Mouse (Mus musculus) kidney, adult 2 months (tissue): ENCODE data around the gene Ksr2.

Source experiments
- CTCF ChIP-seq: fragments of 200-500 bp; conservative IDR thresholded peaks from 2 replicates; pipeline ENCODE4 v1.5.1; 2011; ENCODE audit warnings: low read depth, mild to moderate bottlenecking, control low read depth, low read length, moderate library complexity, mixed read lengths; ENCODE audit not compliant: insufficient read depth, insufficient read length
- POLR2A ChIP-seq: fragments of 200-500 bp; IDR thresholded peaks from one replicate; pipeline ENCODE4 v1.6.1; 2011; ENCODE audit warnings: low read depth, low read length, control low read depth

- no peak; the same call in 1 of the 2 replicates for TF ChIP-seq CTCF
- no peak for TF ChIP-seq POLR2A
Measured at GRCm38 (mm10) chr5:117584428-117584827, 170.6 kb downstream of the Ksr2 start.
